Mouse (Mus musculus): ENCODE measurements around the gene Gm49711.

GRCm38 (mm10) chr16:92203599-92203998 lies 145.5 kb downstream of the Gm49711 start:
- TF ChIP-seq POLR2A (IDR thresholded peaks at IDR 0.05; ENCODE audit: low read depth, low read length) = no peak
- no peak for TF ChIP-seq CTCF (IDR thresholded peaks at IDR 0.05; ENCODE audit: borderline replicate concordance, insufficient read depth, low read length)

All from embryonic fibroblast, embryonic 13.5 days (primary cell).